Comparison of ENCODE assay signal across 9 mouse cellular contexts in genomic region chr7:107666262-107666902, GRCm38 (mm10). TPM values are rescaled to one million over a fixed set of nuclear protein-coding genes. Genes with fewer than 3 reads are reported as not detected.
A peak's percentile ranks its signal among the peaks of the same experiment; 100 is the strongest.
DNase-seq lines count a peak whose midpoint lies in the region; ATAC-seq and TF ChIP-seq lines count a peak whose summit lies in the region.
"Had no signal": no experiment of that assay in that cellular context is flagged by ENCODE, and none has a peak within 500 bp of the region (broad histone marks: within the 10 kb centered on the region; RNA-seq: fewer than 3 reads in every experiment).

No protein-coding gene starts in this region.

- TF ChIP-seq CTCF in layer of hippocampus, adult 2 months (conservative IDR thresholded peaks at IDR 0.05): no peak

- no peak for DNase-seq in layer of hippocampus, adult 2 months (ENCODE audit: low spot score in 2 of 2)
- no peak for DNase-seq in layer of hippocampus, adult 18-20 months (ENCODE audit: low spot score in 2 of 2)
- peak; percentile 38 to 44 for DNase-seq in heart, adult 9 months (ENCODE audit: low spot score in 2 of 2)
- DNase-seq in limb, embryonic 11.5 days (ENCODE audit: low spot score): peak; percentile 45
- peak; percentile 19 for DNase-seq in neural tube, embryonic 11.5 days (ENCODE audit: low spot score)
- DNase-seq in left cerebral cortex, adult 18-20 months (ENCODE audit: low spot score in 2 of 2): no peak
- DNase-seq in testis, postnatal 14 days (ENCODE audit: low spot score): no peak
- no peak for DNase-seq in cerebellum, postnatal 4 days (ENCODE audit: low spot score in 2 of 2)

- WGBS in limb, embryonic 11.5 days: 35% methylated on average over 13 of the region's 13 CpGs
- WGBS in neural tube, embryonic 11.5 days: 65% methylated on average over 13 of the region's 13 CpGs

- H3K4me3 ChIP-seq in layer of hippocampus, adult 2 months: peak overlapping the region; percentile 50
- peak overlapping the region; percentile 44 for H3K4me3 ChIP-seq in limb, embryonic 11.5 days (ENCODE audit: low read depth, low read length)
- H3K4me3 ChIP-seq in neural tube, embryonic 11.5 days (ENCODE audit: low read depth, low read length): 0 out of 2 replicates have a peak overlapping the region, but pooled peaks have one; percentile 9

- H3K9me3 ChIP-seq in limb, embryonic 11.5 days (ENCODE audit: control insufficient read depth, low read length): no peaks in the 10 kb centered on the region
- H3K9me3 ChIP-seq in neural tube, embryonic 11.5 days (ENCODE audit: control insufficient read depth, low read length): no peaks in the 10 kb centered on the region

- H3K36me3 ChIP-seq in limb, embryonic 11.5 days (ENCODE audit: control insufficient read depth, insufficient read depth, low read length): no peaks in the 10 kb centered on the region
- H3K36me3 ChIP-seq in neural tube, embryonic 11.5 days (ENCODE audit: control insufficient read depth, insufficient read depth, low read length): no peaks in the 10 kb centered on the region

- H3K4me2 ChIP-seq in limb, embryonic 11.5 days (ENCODE audit: low read depth, severe bottlenecking): peak overlapping the region; percentile 55
- peak overlapping the region; percentile 29; the same call in 1 of the 2 replicates for H3K4me2 ChIP-seq in neural tube, embryonic 11.5 days (ENCODE audit: low read depth)

- H3K27ac ChIP-seq in layer of hippocampus, adult 2 months: peak overlapping the region; percentile 87
- H3K27ac ChIP-seq in limb, embryonic 11.5 days (replicated peaks; ENCODE audit: low read depth, low read length): peak overlapping the region; percentile 98
- H3K27ac ChIP-seq in neural tube, embryonic 11.5 days (ENCODE audit: low read depth, low read length): peak overlapping the region; percentile 40; the same call in 1 of the 2 replicates
- H3K27ac ChIP-seq: macrophage had no signal

- peak overlapping the region; percentile 78 for H3K9ac ChIP-seq in limb, embryonic 11.5 days (ENCODE audit: low read length)
- 0 out of 2 replicates have a peak overlapping the region, but pooled peaks have one; percentile 15 for H3K9ac ChIP-seq in neural tube, embryonic 11.5 days (ENCODE audit: low read length)

- peaks cover 39% of the 10 kb centered on the region for H3K4me1 ChIP-seq in limb, embryonic 11.5 days (ENCODE audit: control insufficient read depth, insufficient read depth, low read length)
- peaks cover 6% of the 10 kb centered on the region; the same call in 1 of the 2 replicates for H3K4me1 ChIP-seq in neural tube, embryonic 11.5 days (ENCODE audit: control insufficient read depth, insufficient read depth, low read length)

- no peaks in the 10 kb centered on the region for H3K27me3 ChIP-seq in limb, embryonic 11.5 days (ENCODE audit: control insufficient read depth, insufficient read depth, low read length)
- H3K27me3 ChIP-seq in neural tube, embryonic 11.5 days (ENCODE audit: control insufficient read depth, insufficient read depth, low read length): no peaks in the 10 kb centered on the region

- ATAC-seq in limb, embryonic 11.5 days (ENCODE audit: insufficient number of reproducible peaks, low FRiP score, low TSS enrichment, low read depth): 0 out of 2 replicates have a peak, but pooled peaks have one; percentile 0
- ATAC-seq in neural tube, embryonic 11.5 days (ENCODE audit: insufficient read depth, low FRiP score, low TSS enrichment): 0 out of 2 replicates have a peak, but pooled peaks have one; percentile 8

RNA-seq across cellular contexts. Expression of gene 5330417H12Rik, which starts 41.4 kb away (rescaled TPM):
- not detected for total RNA-seq in layer of hippocampus, adult 2 months (2021)
- not detected for total RNA-seq in layer of hippocampus, adult 18-20 months (2021)
- polyA plus RNA-seq in limb, embryonic 11.5 days (2014; fragmentation: Nextera tagmentation; extraction: Ambion mirVana): not detected in 2 replicates
- not detected in 2 replicates for polyA plus RNA-seq in neural tube, embryonic 11.5 days (2014; fragmentation: Nextera tagmentation; extraction: Ambion mirVana)
- total RNA-seq in left cerebral cortex, adult 18-20 months (2021): not detected
- polyA plus RNA-seq: macrophage had no signal

Comparison
In these comparisons a context has a peak if more than half of its experiments do, and no peak if none do; other contexts are left out.
1. DNase-seq: peak in heart, adult 9 months (2 of 2), limb, embryonic 11.5 days (single experiment) and neural tube, embryonic 11.5 days (single experiment); none in layer of hippocampus, adult 2 months (0 of 2), layer of hippocampus, adult 18-20 months (0 of 2), left cerebral cortex, adult 18-20 months (0 of 2), testis, postnatal 14 days (single experiment) and cerebellum, postnatal 4 days (0 of 2).
2. H3K27ac ChIP-seq: peak in every context shown above with its lines; median percentile 98 in limb, embryonic 11.5 days; 87 in layer of hippocampus, adult 2 months; 40 in neural tube, embryonic 11.5 days.
3. Peak in every context shown above with its lines, with median percentiles within 50 percentile points of each other: H3K4me3 ChIP-seq.